Mouse (Mus musculus): ENCODE results near the gene Ddb1. TPM values are rescaled to one million over a fixed set of nuclear protein-coding genes. Genes with fewer than 3 reads are reported as not detected.

Gene Ddb1
- polyA plus RNA-seq, 1 experiment from 2014 or later = 176 TPM

DNA sequence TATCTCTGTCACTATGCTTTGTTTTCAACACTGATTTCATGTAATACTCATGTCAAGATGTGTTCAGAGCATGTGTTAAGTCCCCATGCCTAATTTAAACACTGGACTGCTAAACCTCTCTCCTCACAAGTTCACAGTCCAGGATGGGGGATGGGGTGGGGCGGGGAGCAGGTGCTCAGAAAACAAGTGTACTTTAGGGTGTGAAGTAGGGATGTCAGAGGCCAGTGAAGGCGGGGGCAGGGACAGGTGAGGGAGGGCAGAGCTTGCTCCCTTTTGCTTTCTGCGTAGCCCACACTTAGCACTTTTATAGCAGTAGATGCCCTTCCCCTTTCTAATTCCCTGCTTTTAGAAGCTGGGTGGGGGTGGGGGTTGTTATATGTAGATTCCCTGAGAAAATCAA, 60.0 kb downstream of the Ddb1 start:
- no peaks in the 10 kb centered on the region for H3K4me1 ChIP-seq (ENCODE audit: control insufficient read depth, insufficient read depth, low read length)
- no peak overlapping the region for H3K4me2 ChIP-seq (ENCODE audit: low read depth, low read length)
- no peaks in the 10 kb centered on the region for H3K27me3 ChIP-seq (ENCODE audit: control insufficient read depth, insufficient read depth, low read length)
- peak; percentile 32; the same call in 1 of the 2 replicates for ATAC-seq (ENCODE audit: low read depth)
- H3K4me3 ChIP-seq (ENCODE audit: low read depth, low read length) = no peak overlapping the region
- H3K9me3 ChIP-seq (ENCODE audit: control insufficient read depth, low read length) = no peaks in the 10 kb centered on the region
- no peak overlapping the region for H3K9ac ChIP-seq (replicated peaks; ENCODE audit: low read depth, low read length)
- no peaks in the 10 kb centered on the region for H3K36me3 ChIP-seq (ENCODE audit: control insufficient read depth, insufficient read depth, low read length)
- 57% methylated on average over 3 of the region's 3 CpGs for WGBS
- H3K27ac ChIP-seq (ENCODE audit: low read depth, low read length) = no peak overlapping the region

DNA sequence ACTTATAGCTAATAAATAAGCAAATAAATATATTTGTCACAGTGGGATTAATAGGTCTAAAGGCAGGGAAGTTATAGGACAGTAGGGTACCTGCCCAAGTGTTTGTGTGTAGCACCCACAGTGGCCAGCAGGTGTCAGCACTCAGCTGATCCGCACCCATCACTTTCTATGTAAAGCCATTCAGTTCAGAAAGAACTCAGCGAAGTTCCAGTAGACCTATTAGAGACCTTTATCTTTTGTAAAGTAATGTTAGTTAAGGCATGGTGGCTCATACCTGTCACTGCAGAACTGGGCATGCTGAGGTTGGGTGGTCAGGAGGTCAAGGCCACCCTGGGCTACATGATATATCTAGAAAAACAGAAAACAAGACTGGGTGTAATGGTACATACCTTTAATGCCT, 60.4 kb downstream of the Ddb1 start:
- Histone ChIP-seq H3K9ac (replicated peaks; ENCODE audit: low read depth, low read length) (no peak overlapping the region), H3K9me3 (ENCODE audit: control insufficient read depth, low read length) (no peaks in the 10 kb centered on the region), H3K27me3 (ENCODE audit: control insufficient read depth, insufficient read depth, low read length) (no peaks in the 10 kb centered on the region), H3K4me2 (ENCODE audit: low read depth, low read length) (no peak overlapping the region), H3K4me3 (ENCODE audit: low read depth, low read length) (no peak overlapping the region), H3K36me3 (ENCODE audit: control insufficient read depth, insufficient read depth, low read length) (no peaks in the 10 kb centered on the region), H3K27ac (ENCODE audit: low read depth, low read length) (no peak overlapping the region), H3K4me1 (ENCODE audit: control insufficient read depth, insufficient read depth, low read length) (no peaks in the 10 kb centered on the region)
- WGBS = 16% methylated on average over 2 of the region's 2 CpGs
- peak; percentile 86 for ATAC-seq (ENCODE audit: low read depth)

- no peaks in the 10 kb centered on the region for H3K36me3 ChIP-seq (ENCODE audit: control insufficient read depth, insufficient read depth, low read length)
- H3K9me3 ChIP-seq (ENCODE audit: control insufficient read depth, low read length) = no peaks in the 10 kb centered on the region
- no peaks in the 10 kb centered on the region for H3K4me1 ChIP-seq (ENCODE audit: control insufficient read depth, insufficient read depth, low read length)
- H3K27ac ChIP-seq (ENCODE audit: low read depth, low read length) = no peak overlapping the region
- H3K9ac ChIP-seq (replicated peaks; ENCODE audit: low read depth, low read length) = no peak overlapping the region
- no peak overlapping the region for H3K4me2 ChIP-seq (ENCODE audit: low read depth, low read length)
- ATAC-seq (ENCODE audit: low read depth) = no peak
- H3K27me3 ChIP-seq (ENCODE audit: control insufficient read depth, insufficient read depth, low read length) = no peaks in the 10 kb centered on the region
- 90% methylated on average over 4 of the region's 4 CpGs for WGBS
- H3K4me3 ChIP-seq (ENCODE audit: low read depth, low read length) = no peak overlapping the region
Observed at GRCm38 (mm10) chr19:10671319-10671718, 66.2 kb downstream of the Ddb1 start.

GRCm38 (mm10) chr19:10671854-10672417, 66.8 kb downstream of the Ddb1 start:
- H3K4me1 ChIP-seq (ENCODE audit: control insufficient read depth, insufficient read depth, low read length) = no peaks in the 10 kb centered on the region
- no peak overlapping the region for H3K9ac ChIP-seq (replicated peaks; ENCODE audit: low read depth, low read length)
- no peak overlapping the region for H3K27ac ChIP-seq (ENCODE audit: low read depth, low read length)
- H3K36me3 ChIP-seq (ENCODE audit: control insufficient read depth, insufficient read depth, low read length) = no peaks in the 10 kb centered on the region
- no peaks in the 10 kb centered on the region for H3K27me3 ChIP-seq (ENCODE audit: control insufficient read depth, insufficient read depth, low read length)
- H3K4me2 ChIP-seq (ENCODE audit: low read depth, low read length) = no peak overlapping the region
- H3K4me3 ChIP-seq (ENCODE audit: low read depth, low read length) = no peak overlapping the region
- H3K9me3 ChIP-seq (ENCODE audit: control insufficient read depth, low read length) = no peaks in the 10 kb centered on the region
- ATAC-seq (ENCODE audit: low read depth) = no peak
- 40% methylated on average over 9 of the region's 9 CpGs for WGBS

- Histone ChIP-seq H3K27ac (ENCODE audit: low read depth, low read length) (no peak overlapping the region), H3K36me3 (ENCODE audit: control insufficient read depth, insufficient read depth, low read length) (no peaks in the 10 kb centered on the region), H3K4me3 (ENCODE audit: low read depth, low read length) (no peak overlapping the region), H3K9me3 (ENCODE audit: control insufficient read depth, low read length) (no peaks in the 10 kb centered on the region), H3K27me3 (ENCODE audit: control insufficient read depth, insufficient read depth, low read length) (no peaks in the 10 kb centered on the region), H3K4me2 (ENCODE audit: low read depth, low read length) (no peak overlapping the region), H3K4me1 (ENCODE audit: control insufficient read depth, insufficient read depth, low read length) (no peaks in the 10 kb centered on the region), H3K9ac (replicated peaks; ENCODE audit: low read depth, low read length) (no peak overlapping the region)
- no peak for ATAC-seq (ENCODE audit: low read depth)
- 52% methylated on average over 1 of the region's 1 CpGs for WGBS
Observed at GRCm38 (mm10) chr19:10673275-10673674, 68.1 kb downstream of the Ddb1 start.

GRCm38 (mm10) chr19:10676656-10677055, 71.5 kb downstream of the Ddb1 start:
- Histone ChIP-seq H3K27ac (ENCODE audit: low read depth, low read length) (no peak overlapping the region), H3K27me3 (ENCODE audit: control insufficient read depth, insufficient read depth, low read length) (no peaks in the 10 kb centered on the region), H3K4me1 (ENCODE audit: control insufficient read depth, insufficient read depth, low read length) (no peaks in the 10 kb centered on the region), H3K36me3 (ENCODE audit: control insufficient read depth, insufficient read depth, low read length) (no peaks in the 10 kb centered on the region), H3K9ac (replicated peaks; ENCODE audit: low read depth, low read length) (no peak overlapping the region), H3K4me3 (ENCODE audit: low read depth, low read length) (no peak overlapping the region), H3K9me3 (ENCODE audit: control insufficient read depth, low read length) (no peaks in the 10 kb centered on the region), H3K4me2 (ENCODE audit: low read depth, low read length) (no peak overlapping the region)
- WGBS = 84% methylated on average over 16 of the region's 16 CpGs
- ATAC-seq (ENCODE audit: low read depth) = no peak

DNA sequence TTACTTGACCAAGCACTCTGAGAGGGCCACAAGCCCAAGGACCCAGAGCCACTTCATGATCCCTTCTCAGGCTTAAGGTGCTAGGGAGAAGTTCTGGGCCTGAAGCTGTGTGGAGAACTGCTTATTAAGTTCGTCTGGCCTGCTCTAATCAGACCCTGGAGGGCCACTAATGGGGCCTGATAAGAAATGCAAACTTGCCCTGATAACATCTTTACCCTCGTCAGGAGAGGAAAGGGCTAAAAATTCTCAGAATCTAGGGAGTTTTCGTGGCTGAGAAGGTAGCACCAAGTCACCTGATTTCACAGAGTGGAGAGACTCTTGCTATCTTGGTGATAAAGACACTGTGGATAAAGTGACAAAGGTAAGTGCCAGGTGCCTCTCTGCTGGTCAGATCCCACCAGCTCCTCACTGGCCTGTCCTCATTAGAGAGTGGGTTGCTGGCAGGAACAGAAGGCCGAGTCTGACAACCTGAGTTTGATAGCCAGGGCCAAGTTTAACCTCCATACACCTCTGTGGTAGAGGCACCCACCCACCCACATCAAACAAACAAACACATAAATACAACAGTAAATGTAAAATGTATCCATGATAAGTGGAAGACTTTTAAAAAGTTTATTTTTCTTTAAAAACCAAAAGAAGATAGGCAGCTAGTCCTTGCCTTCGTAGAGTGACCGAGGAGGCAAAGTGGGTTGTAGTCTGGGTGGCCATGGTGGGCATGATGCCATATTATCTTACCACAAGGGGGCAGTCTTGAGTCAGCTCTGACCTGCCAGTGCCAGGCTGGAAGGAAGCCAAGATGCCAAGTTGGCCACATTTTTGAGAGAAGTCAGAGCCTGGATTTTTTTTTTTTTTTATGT, 73.0 kb downstream of the Ddb1 start, which contains the start of gene Pga5:
Pga5 (minus strand) TSS at position 157 of the 857 bp plus-strand sequence.
- H3K27ac ChIP-seq (ENCODE audit: low read depth, low read length) = no peak within 1 kb of the TSS
- no peak within 1 kb of the TSS for H3K9ac ChIP-seq (replicated peaks; ENCODE audit: low read depth, low read length)
- H3K36me3 ChIP-seq (ENCODE audit: control insufficient read depth, insufficient read depth, low read length) = no peaks in the 10 kb centered on the region
- H3K4me1 ChIP-seq (ENCODE audit: control insufficient read depth, insufficient read depth, low read length) = no peaks in the 10 kb centered on the region
- 51% methylated on average over 6 of the region's 6 CpGs for WGBS
- ATAC-seq (ENCODE audit: low read depth) = peak; percentile 72; the same call in 1 of the 2 replicates
- no peak within 1 kb of the TSS for H3K4me2 ChIP-seq (ENCODE audit: low read depth, low read length)
- no peak within 1 kb of the TSS for H3K4me3 ChIP-seq (ENCODE audit: low read depth, low read length)
- no peaks in the 10 kb centered on the region for H3K9me3 ChIP-seq (ENCODE audit: control insufficient read depth, low read length)
- H3K27me3 ChIP-seq (ENCODE audit: control insufficient read depth, insufficient read depth, low read length) = no peaks in the 10 kb centered on the region

DNA sequence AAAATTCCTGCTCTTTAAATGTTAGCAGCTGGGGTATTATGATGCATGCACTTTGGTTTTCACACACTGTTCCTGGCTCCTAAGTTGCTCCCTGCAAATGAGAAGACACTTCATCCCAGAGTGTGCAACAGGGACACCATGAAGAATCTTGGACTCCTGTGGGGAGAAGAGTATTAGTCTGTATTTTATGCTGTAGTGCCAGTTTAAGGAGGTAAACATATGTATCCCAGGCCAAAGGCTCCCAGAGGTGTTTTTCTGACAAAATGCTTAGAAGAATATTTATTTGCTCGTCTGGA, 73.6 kb downstream of the Ddb1 start:
- Histone ChIP-seq H3K9ac (replicated peaks; ENCODE audit: low read depth, low read length) (no peak overlapping the region), H3K36me3 (ENCODE audit: control insufficient read depth, insufficient read depth, low read length) (no peaks in the 10 kb centered on the region), H3K4me1 (ENCODE audit: control insufficient read depth, insufficient read depth, low read length) (no peaks in the 10 kb centered on the region), H3K27ac (ENCODE audit: low read depth, low read length) (no peak overlapping the region), H3K27me3 (ENCODE audit: control insufficient read depth, insufficient read depth, low read length) (no peaks in the 10 kb centered on the region), H3K9me3 (ENCODE audit: control insufficient read depth, low read length) (no peaks in the 10 kb centered on the region), H3K4me2 (ENCODE audit: low read depth, low read length) (no peak overlapping the region), H3K4me3 (ENCODE audit: low read depth, low read length) (no peak overlapping the region)
- peak; percentile 41; the same call in 1 of the 2 replicates for ATAC-seq (ENCODE audit: low read depth)
- WGBS = 58% methylated on average over 1 of the region's 1 CpGs
